Mouse (Mus musculus) yolk sac, embryonic 10.5 days (tissue): ENCODE data around the gene Yipf1.

Experiments used
- DNase-seq: peaks from one replicate; pipeline ENCODE4 v3.0.0-alpha.2; 2017; ENCODE audit warnings: low spot score

The Yipf1 gene

DNA sequence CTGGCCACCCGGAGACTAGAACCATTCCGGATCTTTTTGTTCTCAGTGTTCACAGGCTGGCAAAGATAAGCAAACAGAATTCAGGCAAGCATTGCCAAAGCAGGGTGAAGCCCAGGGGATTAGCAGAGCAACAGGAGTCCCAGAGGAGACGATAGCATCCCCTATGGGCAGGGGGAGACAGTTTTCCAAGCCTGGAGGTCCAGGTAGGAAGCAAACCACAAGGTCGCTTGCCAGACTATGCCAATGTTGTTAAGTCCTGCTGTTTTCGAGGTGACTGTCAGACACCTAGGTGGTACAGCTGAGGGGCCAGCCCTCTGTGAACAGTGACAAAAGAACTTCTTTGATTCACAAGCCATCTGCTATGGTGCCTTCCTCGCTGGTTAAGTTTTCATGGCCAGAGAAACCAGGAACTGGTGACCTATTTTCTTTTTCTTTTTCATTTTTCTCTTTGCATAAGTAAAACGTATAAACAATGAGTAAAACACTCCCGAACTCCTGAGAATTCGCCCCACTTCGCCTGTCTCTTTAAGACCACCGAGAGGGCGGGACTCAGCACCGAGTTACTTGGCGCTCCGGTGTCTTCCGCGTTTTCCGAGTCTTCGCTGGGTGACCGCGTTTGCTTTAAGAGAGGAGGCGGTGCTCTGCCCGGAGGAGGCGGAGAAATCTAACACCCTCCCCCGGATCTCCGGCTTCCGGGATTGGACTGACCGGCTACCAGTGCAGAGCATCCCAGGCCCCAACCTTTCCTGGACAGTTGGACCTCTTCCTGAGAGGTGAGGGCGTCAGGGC is at the start of gene Yipf1:
TSS of gene Yipf1 (plus strand) at position 674 of the 789 bp plus-strand sequence.
- DNase-seq, result peak; percentile 90

DNA sequence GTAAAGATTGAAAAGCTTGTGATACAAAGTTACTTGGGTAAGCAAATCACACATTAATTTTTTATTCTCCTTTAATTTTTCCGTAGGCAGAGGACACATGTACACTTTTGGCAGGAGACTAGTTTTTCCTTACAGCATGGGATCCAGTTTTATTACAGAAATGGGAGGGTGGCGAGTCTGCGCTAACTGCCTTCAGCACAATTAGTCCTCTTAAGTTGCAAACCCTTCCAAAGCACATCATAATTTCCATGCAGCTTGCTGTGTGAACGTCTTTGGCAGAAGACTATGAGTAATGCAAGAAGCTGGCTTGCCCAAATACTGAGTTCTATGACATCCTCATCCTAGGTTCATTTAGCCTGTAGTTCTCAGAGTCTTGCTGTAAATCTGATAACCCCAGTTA is 40.5 kb upstream of the Yipf1 start:
- DNase-seq, result no peak

- DNase-seq, result peak; percentile 28
Observed at GRCm38 (mm10) chr4:107274511-107274910, 39.7 kb upstream of the Yipf1 start.

- DNase-seq, result no peak
Observed at GRCm38 (mm10) chr4:107278188-107278707, 35.9 kb upstream of the Yipf1 start.

- no peak for DNase-seq
Observed at GRCm38 (mm10) chr4:107280843-107281475, 33.2 kb upstream of the Yipf1 start.

- no peak for DNase-seq
Observed at GRCm38 (mm10) chr4:107285446-107286200, 28.5 kb upstream of the Yipf1 start.

DNA sequence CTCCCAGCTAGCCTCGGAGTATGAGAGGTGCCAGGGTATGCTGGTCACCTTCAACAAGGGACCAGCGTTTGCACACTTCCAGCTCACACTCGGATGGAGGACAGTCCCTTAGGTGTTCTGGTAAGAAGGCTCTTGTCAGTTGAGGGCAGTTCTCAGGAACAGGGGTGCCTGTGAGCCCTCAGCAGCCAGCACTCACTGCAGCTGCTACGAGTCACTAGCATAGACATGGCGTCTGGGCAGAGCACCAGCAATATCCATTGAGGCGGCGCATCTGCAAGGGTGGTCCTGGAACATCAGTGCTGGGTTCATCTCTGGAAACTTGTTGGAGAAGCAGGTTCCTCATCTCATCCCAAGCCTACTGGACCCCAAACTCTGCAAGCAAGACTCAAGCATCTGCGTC is 27.8 kb upstream of the Yipf1 start:
- DNase-seq, result no peak

- DNase-seq, result no peak
Observed at GRCm38 (mm10) chr4:107287517-107287916, 26.6 kb upstream of the Yipf1 start.

DNA sequence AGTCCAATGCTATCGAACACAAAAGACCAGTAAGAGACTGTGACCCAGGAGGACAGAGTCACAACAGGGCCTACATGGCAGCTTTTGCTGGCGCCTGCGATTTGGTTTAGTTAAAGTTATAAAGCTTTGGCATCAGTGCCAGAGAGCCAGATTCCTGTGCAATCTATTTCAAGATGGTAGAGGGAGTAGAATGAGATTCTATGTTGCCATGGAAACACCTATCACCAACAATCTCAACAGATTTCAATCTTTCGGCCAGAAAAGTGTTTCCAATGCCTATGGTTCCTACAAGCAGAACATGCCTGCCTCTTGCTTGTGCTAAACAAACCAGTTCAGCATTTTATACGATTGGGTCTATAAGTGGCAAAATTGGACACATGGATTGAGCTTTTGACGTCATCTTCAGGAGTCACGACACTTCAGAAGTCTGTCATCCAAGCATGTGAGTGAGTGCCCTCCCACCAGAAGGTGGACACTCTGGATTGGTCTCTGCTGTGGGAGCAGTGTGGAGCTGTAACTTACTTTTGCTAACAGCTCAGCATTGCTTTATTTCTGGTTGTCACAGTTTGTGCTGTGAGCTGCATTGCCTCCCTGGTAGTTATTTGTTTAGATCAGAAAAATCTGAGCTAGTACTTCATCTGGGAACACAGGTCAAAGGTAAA is 22.4 kb upstream of the Yipf1 start:
- DNase-seq, result no peak

DNA sequence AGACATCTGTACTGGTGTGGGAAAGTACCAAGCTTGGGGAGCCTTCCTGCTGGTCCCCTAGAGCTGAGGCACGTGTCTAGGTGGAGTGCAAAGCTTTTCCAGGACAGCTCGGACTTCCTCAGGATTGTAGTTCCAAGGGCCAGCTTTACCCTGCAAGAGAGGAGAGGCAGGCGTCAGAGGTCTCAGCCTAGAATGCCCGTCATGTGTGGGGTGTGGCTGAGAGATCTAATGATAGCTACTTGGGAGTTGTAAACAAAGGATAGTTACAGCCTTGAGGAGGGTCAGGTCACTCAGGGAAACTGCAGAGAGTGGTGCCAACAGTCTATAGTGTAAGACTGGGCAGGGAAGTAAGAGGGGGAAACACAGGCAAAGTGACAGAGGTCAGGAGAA is 21.9 kb upstream of the Yipf1 start:
- DNase-seq, result peak; percentile 44

DNA sequence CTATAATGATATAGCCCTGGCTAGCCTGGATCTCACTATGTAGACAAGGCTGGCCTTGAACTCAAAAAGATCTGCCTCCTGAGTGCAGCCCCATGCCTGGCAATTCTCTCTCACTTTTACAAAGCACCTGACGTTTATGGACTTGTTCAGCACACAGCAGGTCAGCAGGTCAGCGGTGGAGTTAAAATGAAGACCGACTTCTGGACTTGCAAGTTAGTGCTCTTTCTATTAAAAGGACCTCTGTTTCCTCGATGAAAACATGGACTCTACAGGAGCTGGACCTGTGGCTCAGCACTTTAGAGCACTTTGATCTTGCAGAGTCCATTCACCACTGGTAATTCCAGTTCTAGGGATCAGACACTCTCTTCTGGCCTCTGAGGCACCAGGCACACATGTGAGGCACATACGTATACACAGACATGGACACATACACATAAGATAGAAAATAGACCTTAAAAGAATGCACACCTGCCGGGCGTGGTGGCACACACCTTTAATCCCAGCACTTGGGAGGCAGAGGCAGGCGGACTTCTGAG is 16.0 kb upstream of the Yipf1 start:
- no peak for DNase-seq

DNA sequence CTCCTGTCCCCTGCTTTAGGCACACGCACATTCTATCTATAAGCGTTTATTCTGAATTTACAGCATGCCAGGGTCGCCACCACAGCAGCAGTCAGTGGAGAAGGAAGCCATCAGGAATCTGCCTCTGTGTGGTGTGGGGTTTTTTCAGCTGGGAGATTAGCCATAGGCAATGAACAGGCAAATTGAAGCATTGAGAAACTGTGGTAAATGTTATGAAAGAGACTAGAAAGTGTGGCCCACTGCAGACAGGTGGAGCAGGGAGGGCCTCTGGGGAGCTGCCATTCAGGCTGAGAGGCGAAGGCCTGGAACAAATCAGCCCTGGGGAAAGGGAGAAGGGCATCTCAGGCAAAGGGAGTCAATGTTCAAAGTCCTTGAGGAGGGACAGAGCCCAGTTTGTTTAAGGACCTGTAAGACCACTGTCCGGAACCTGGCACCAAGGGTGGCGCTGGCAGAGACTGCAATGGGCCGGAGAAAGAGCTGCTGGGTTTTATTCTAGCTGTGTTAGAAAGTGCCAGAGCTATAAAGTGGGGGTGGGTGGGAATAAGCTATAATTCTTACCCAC is 14.3 kb upstream of the Yipf1 start:
- DNase-seq, result no peak

- no peak for DNase-seq
Observed at GRCm38 (mm10) chr4:107300371-107300770, 13.8 kb upstream of the Yipf1 start.

DNA sequence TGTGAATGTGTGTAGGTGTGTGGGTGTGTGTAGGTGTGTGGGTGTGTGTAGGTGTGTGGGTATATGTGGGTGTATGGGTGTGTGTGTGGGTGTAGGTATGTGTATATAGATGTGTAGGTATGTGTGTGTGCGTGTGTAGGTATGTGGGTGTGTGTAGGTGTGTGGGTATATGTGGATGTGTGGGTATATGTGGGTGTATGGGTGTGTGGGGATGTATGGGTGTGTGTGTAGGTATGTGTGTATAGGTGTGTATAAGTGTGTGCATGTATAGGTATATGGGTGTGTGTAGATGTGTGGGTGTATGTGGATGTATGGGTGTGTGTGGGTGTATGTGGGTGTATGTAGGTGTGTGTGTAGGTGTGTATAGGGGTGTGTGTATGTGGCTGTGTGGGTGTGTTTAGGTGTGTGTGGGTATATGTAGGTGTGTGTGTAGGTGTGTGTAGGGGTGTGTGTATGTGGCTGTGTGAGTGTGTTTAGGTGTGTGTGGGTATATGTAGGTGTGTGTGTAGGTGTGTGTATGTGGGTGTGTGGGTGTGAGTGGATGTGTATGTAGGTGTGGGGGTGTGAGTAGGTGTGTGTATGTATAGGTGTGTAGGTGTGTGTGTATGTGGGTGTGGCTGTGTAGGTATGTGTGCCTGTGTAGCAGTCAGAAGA is 13.1 kb upstream of the Yipf1 start:
- no peak for DNase-seq

DNA sequence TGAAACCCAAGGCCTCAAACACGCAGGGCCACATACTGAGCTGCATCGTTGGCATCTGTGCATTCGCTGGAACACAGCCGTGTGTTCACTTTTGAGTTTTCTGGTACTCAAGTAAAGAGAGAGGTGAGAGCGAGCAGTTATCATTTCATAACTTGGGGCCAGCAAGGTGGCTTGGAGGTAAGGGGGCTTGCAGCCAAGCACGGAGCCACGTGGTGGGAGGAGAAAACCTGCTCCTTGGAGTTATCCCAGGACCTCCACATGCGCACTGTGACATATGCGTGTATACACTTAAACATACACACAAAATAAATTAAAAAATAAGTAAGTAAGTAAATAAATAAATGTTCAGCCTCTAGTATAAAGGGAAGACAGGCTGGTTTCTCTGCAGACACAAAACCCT is 11.9 kb upstream of the Yipf1 start:
- DNase-seq, result no peak

- DNase-seq, result peak; percentile 16
Observed at GRCm38 (mm10) chr4:107302832-107303231, 11.3 kb upstream of the Yipf1 start.

DNA sequence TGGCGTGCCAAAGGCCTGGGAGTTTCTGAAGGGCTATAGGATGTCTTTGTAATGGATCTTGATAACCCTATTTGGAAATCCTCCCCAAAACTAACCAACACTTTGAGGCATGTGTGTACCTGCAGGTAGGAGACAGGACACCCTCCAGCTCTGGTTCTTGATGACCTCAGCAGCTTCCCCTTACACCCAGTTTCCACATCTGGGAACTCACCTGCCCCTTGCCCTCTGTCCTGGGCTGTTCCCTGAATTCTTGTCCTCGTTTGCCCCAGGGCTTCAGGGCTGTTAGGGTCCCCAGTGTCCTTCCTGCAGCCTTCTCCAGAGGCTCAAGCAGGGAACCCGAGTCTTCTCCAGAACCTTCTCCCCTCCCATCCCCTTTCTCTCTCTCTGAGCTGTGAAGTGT is 10.6 kb upstream of the Yipf1 start:
- DNase-seq, result no peak

- DNase-seq, result no peak
Observed at GRCm38 (mm10) chr4:107306966-107307365, 7.2 kb upstream of the Yipf1 start, which contains the start of gene Dio1. Gene Dio1, minus strand, starts transcription at chr4:107307169.

DNA sequence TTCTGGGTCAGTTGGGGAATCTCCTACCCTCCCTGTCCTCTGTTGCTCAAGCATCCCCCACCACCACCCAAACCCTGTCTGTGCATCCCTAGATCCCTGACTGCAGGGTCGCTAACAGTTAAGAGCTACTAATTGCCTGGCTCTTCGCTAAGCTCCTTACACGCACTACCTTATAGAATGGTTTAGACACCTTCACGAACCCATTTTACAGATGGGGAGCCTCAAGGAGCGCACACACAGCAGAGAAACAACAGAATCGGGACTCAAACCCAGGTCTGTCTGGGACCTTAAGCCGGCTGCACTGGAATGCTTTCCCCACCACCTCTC is 279 bp downstream of the Yipf1 start:
- DNase-seq, result no peak

DNA sequence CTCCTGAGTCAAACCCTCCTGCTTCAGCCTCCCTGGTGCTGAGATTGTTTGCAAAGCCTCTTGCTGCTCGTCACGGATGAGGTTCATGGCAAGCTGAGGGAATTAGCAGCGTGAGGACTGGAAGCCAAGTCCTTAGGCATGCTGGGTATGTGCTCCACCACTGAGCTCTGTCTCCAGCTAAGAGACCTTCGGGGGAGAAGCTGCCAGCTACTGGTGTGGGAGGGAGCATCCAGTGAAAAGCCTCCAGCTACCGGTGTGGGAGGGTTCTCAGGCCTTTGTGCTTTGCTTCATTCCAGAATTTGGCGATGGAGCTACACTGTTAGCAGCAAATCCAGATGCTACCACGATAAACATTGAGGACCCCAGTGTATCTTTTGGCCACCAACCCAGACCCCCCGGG is 4.5 kb downstream of the Yipf1 start:
- no peak for DNase-seq

DNA sequence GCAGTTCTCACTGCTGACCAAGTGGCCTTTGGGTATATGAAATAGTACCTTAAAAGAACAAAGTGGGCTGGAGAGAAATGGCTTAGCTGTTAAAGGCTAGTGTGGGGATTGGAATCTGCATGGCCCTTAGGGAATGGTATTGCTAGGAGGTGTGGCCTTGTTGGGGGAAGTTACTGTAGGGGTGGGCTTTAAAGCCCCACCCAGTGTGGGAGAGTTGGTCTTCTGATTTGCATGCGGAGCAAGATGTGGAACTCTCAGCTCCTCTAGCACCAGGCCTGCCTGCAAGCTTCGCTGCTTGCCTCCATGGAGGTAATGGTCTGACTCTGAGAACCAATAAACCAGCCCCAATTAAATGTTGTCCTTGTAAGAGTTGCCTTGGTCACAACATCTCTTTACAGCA is 6.9 kb downstream of the Yipf1 start:
- no peak for DNase-seq
